Comparison of ENCODE assay signal across 26 mouse cellular contexts in the genomic region with DNA sequence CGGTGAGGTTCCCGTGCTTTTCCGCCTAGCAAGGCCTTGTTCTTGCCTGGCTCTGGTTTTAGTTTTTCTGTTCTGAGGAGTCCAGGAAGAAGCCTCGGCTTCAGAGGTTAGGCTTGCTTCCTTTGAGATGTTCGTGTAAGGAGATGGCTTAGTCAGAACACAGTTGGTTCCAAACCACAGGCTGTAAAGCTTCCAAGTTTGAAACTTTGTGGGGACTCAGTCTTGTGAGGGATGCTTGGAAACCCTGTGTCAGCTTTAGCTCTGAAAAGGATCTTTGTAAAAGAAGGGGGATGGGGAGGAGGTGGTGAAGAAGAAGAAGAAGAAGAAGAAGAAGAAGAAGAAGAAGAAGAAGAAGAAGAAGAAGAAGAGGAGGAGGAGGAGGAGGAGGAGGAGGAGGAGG.
A peak's percentile ranks its signal among the peaks of the same experiment; 100 is the strongest.
DNase-seq lines count a peak whose midpoint lies in the region; ATAC-seq and TF ChIP-seq lines count a peak whose summit lies in the region.
"Had no signal": no experiment of that assay in that cellular context is flagged by ENCODE, and none has a peak within 500 bp of the region (broad histone marks: within the 10 kb centered on the region; RNA-seq: fewer than 3 reads in every experiment).

No protein-coding gene starts in this region.

- ATAC-seq in limb, embryonic 15.5 days (ENCODE audit: insufficient number of reproducible peaks, low FRiP score, low TSS enrichment, low read depth): no peak
- ATAC-seq: CD4-positive, CD25-positive, alpha-beta regulatory T cell, adult 4 months; forebrain, embryonic 13.5 days; forebrain, embryonic 16.5 days; hindbrain, embryonic 16.5 days; intestine, embryonic 15.5 days; Patski had no signal

- WGBS in limb, embryonic 15.5 days: 59% methylated on average over 5 of the region's 5 CpGs
- WGBS in limb, embryonic 10.5 days: 90% methylated on average over 5 of the region's 5 CpGs

- DNase-seq in limb, embryonic 10.5 days (ENCODE audit: low spot score): no peak
- DNase-seq in 3T3-L1 (ENCODE audit: low read depth, low spot score) (peak; percentile 96), NIH3T3 (ENCODE audit: low read depth) (peak; percentile 95)
- peak; percentile 97 for DNase-seq in fibroblast of lung, adult 2 months (ENCODE audit: low read depth)
- no peak for DNase-seq in left cerebral cortex, adult 8-10 months (ENCODE audit: low spot score in 2 of 2)
- no peak for DNase-seq in B cell, adult 2 months
- DNase-seq in left cerebral cortex, adult 2 months (ENCODE audit: extremely low spot score in 1 of 2, low spot score in 2 of 2): no peak
- DNase-seq: adrenal gland, postnatal 10 days; adrenal gland, postnatal 36 days; cerebellum, adult 18-20 months; gastrocnemius, adult 2 months; gastrocnemius, postnatal 14 days; heart, adult 11 months had no signal

- no peak overlapping the region for H3K9ac ChIP-seq in limb, embryonic 15.5 days
- H3K9ac ChIP-seq: embryonic facial prominence, embryonic 13.5 days; forebrain, embryonic 13.5 days; hindbrain, embryonic 13.5 days; intestine, embryonic 15.5 days had no signal

- no peaks in the 10 kb centered on the region for H3K36me3 ChIP-seq in limb, embryonic 15.5 days
- H3K36me3 ChIP-seq in limb, embryonic 10.5 days: no peaks in the 10 kb centered on the region
- H3K36me3 ChIP-seq: embryonic facial prominence, embryonic 13.5 days; hindbrain, embryonic 13.5 days; intestine, embryonic 15.5 days had no signal

- no peak overlapping the region for H3K4me3 ChIP-seq in limb, embryonic 15.5 days
- H3K4me3 ChIP-seq in limb, embryonic 10.5 days: no peak overlapping the region
- no peak overlapping the region for H3K4me3 ChIP-seq in left cerebral cortex, adult 2 months
- H3K4me3 ChIP-seq: embryonic facial prominence, embryonic 13.5 days; erythroblast, embryonic 14.5 days; forebrain, embryonic 10.5 days; forebrain, embryonic 13.5 days; gastrocnemius, adult 2 months; hindbrain, embryonic 10.5 days; hindbrain, embryonic 13.5 days; intestine, embryonic 15.5 days had no signal

- no peak overlapping the region for H3K4me2 ChIP-seq in limb, embryonic 15.5 days
- H3K4me2 ChIP-seq: embryonic facial prominence, embryonic 13.5 days; forebrain, embryonic 13.5 days; heart, embryonic 11.5 days; hindbrain, embryonic 13.5 days; intestine, embryonic 15.5 days had no signal

- intact Hi-C loops in left cerebral cortex, adult 2 months (cut with DNase I): no loop called here

- peaks cover 12% of the 10 kb centered on the region for H3K4me1 ChIP-seq in limb, embryonic 15.5 days
- H3K4me1 ChIP-seq in limb, embryonic 10.5 days: peaks cover 4% of the 10 kb centered on the region; the same call in 1 of the 2 replicates

- H3K27ac ChIP-seq in limb, embryonic 15.5 days: peak overlapping the region; percentile 47; the same call in 1 of the 2 replicates
- no peak overlapping the region for H3K27ac ChIP-seq in limb, embryonic 10.5 days
- no peak overlapping the region for H3K27ac ChIP-seq in left cerebral cortex, adult 2 months
- H3K27ac ChIP-seq: forebrain, embryonic 10.5 days; forebrain, embryonic 13.5 days; hindbrain, embryonic 10.5 days; hindbrain, embryonic 13.5 days; intestine, embryonic 15.5 days had no signal

- no peaks in the 10 kb centered on the region for H3K9me3 ChIP-seq in limb, embryonic 15.5 days
- no peaks in the 10 kb centered on the region for H3K9me3 ChIP-seq in limb, embryonic 10.5 days (replicated peaks)
- H3K9me3 ChIP-seq: embryonic facial prominence, embryonic 13.5 days; forebrain, embryonic 10.5 days; forebrain, embryonic 13.5 days; hindbrain, embryonic 10.5 days; hindbrain, embryonic 13.5 days; intestine, embryonic 15.5 days had no signal

- no peak for TF ChIP-seq CTCF in left cerebral cortex, adult 2 months (IDR thresholded peaks at IDR 0.05)

- no peaks in the 10 kb centered on the region for H3K27me3 ChIP-seq in limb, embryonic 15.5 days
- no peaks in the 10 kb centered on the region for H3K27me3 ChIP-seq in limb, embryonic 10.5 days (ENCODE audit: low read depth, poor library complexity, severe bottlenecking)
- H3K27me3 ChIP-seq: embryonic facial prominence, embryonic 13.5 days; forebrain, embryonic 13.5 days; hindbrain, embryonic 13.5 days; intestine, embryonic 15.5 days; Patski had no signal

Comparison
In these comparisons a context has a peak if more than half of its experiments do, and no peak if none do; other contexts are left out.
1. DNase-seq: peak in 3T3-L1 (single experiment), NIH3T3 (single experiment) and fibroblast of lung, adult 2 months (single experiment); none in limb, embryonic 10.5 days (single experiment), left cerebral cortex, adult 8-10 months (0 of 2), B cell, adult 2 months (0 of 2) and left cerebral cortex, adult 2 months (0 of 2).